Comparison of ENCODE assay signal across 30 mouse cellular contexts in the genomic region with DNA sequence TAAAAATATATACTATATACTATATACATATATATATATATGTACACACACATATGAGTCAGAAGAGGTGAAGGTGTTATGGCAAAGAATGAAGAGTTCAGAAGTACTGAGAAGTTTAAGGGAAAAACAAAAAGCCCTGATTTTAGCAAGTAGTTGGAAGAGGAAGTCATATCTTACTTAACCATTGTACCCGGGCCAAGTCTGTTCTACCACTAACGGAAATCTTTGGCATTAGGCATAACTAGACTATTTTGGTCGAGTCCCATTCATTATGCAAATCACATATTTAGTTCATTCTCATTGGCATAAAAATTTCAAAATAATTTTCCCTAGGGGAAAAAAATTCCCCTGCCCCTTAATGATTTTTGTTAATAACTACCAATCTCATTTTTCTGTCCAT.
DNase-seq lines count a peak whose midpoint lies in the region; ATAC-seq and TF ChIP-seq lines count a peak whose summit lies in the region.
"Had no signal": no experiment of that assay in that cellular context is flagged by ENCODE, and none has a peak within 500 bp of the region (broad histone marks: within the 10 kb centered on the region; RNA-seq: fewer than 3 reads in every experiment).

No protein-coding gene starts in this region.

- ATAC-seq in common myeloid progenitor, adult 5-6 weeks (replicated peaks; ENCODE audit: low read depth, poor library complexity, severe bottlenecking): peak; percentile 39; the same call in 1 of the 2 replicates
- ATAC-seq: activated CD4-positive, CD25-positive, alpha-beta regulatory T cell, adult 4 months; CD4-positive, CD25-positive, alpha-beta regulatory T cell, adult 4 months; forebrain, postnatal 0 days; intestine, postnatal 0 days had no signal

- 26% methylated on average over 3 of the region's 3 CpGs for WGBS in heart, adult 2 months
- WGBS in lung, adult 2 months: 49% methylated on average over 3 of the region's 3 CpGs

- H3K9ac ChIP-seq in heart, adult 2 months (ENCODE audit: low read depth, low read length): no peak overlapping the region
- H3K9ac ChIP-seq: forebrain, embryonic 12.5 days; forebrain, postnatal 0 days; heart, embryonic 15.5 days; hindbrain, embryonic 14.5 days; kidney, embryonic 15.5 days; limb, embryonic 13.5 days; midbrain, embryonic 12.5 days; neural tube, embryonic 12.5 days had no signal

- no peak overlapping the region for H3K4me3 ChIP-seq in heart, adult 2 months
- H3K4me3 ChIP-seq in lung, adult 2 months (replicated peaks; ENCODE audit: extremely low read depth, low read depth, low read length): no peak overlapping the region
- H3K4me3 ChIP-seq: erythroblast, embryonic 14.5 days; forebrain, embryonic 12.5 days; heart, embryonic 15.5 days; kidney, embryonic 15.5 days; layer of hippocampus, adult 2 months; left cerebral cortex, adult 2 months; limb, embryonic 13.5 days; megakaryocyte, embryonic 14.5 days; midbrain, embryonic 12.5 days; myocyte; neural tube, embryonic 12.5 days had no signal

- DNase-seq in heart, adult 18-20 months: peak; percentile 19
- no peak for DNase-seq in heart, adult 2 months
- DNase-seq in lung, postnatal 25 days (ENCODE audit: low spot score): peak; percentile 8
- DNase-seq in lung, adult 2 months: no peak
- peak; percentile 4 for DNase-seq in skeletal muscle tissue, adult 2 months (ENCODE audit: low read depth, low spot score)
- DNase-seq in thymus, postnatal 36 days: no peak
- no peak for DNase-seq in left cerebral cortex, adult 8-10 months (ENCODE audit: low spot score in 2 of 2)
- DNase-seq: adrenal gland, postnatal 14 days; cerebellum, adult 11-12 months; cerebellum, postnatal 10 days; forebrain, postnatal 0 days; gastrocnemius, postnatal 10 days; heart, postnatal 36 days; kidney, postnatal 36 days had no signal

- H3K27me3 ChIP-seq in heart, adult 2 months (ENCODE audit: control insufficient read depth, insufficient read depth, low read length): no peaks in the 10 kb centered on the region
- H3K27me3 ChIP-seq: forebrain, embryonic 12.5 days; heart, embryonic 15.5 days; kidney, embryonic 15.5 days; limb, embryonic 13.5 days; megakaryocyte, embryonic 14.5 days; midbrain, embryonic 12.5 days; neural tube, embryonic 12.5 days had no signal

- no peak overlapping the region for H3K27ac ChIP-seq in heart, adult 2 months
- H3K27ac ChIP-seq: forebrain, embryonic 12.5 days; heart, embryonic 15.5 days; hindbrain, embryonic 14.5 days; kidney, embryonic 15.5 days; layer of hippocampus, adult 2 months; left cerebral cortex, adult 2 months; limb, embryonic 13.5 days; midbrain, embryonic 12.5 days; neural tube, embryonic 12.5 days had no signal

- no peaks in the 10 kb centered on the region for H3K4me1 ChIP-seq in heart, adult 2 months (ENCODE audit: control insufficient read depth, insufficient read depth, low read length)
- H3K4me1 ChIP-seq in lung, adult 2 months (ENCODE audit: control insufficient read depth, insufficient read depth, low read length): no peaks in the 10 kb centered on the region
- H3K4me1 ChIP-seq: forebrain, embryonic 12.5 days; heart, embryonic 15.5 days; kidney, embryonic 15.5 days; limb, embryonic 13.5 days; megakaryocyte, embryonic 14.5 days; midbrain, embryonic 12.5 days; neural tube, embryonic 12.5 days had no signal

- no peaks in the 10 kb centered on the region for H3K36me3 ChIP-seq in heart, adult 2 months (ENCODE audit: control insufficient read depth, insufficient read depth, low read length)
- H3K36me3 ChIP-seq: forebrain, embryonic 12.5 days; heart, embryonic 15.5 days; kidney, embryonic 15.5 days; limb, embryonic 13.5 days; midbrain, embryonic 12.5 days; neural tube, embryonic 12.5 days had no signal

- no peak for TF ChIP-seq POLR2A in heart, adult 2 months (IDR thresholded peaks at IDR 0.05; ENCODE audit: insufficient read depth, low read depth, low read length)
- TF ChIP-seq POLR2A in lung, adult 2 months (IDR thresholded peaks at IDR 0.05; ENCODE audit: borderline replicate concordance, extremely low read depth, low read depth, low read length): no peak

- TF ChIP-seq EP300 in heart, adult 2 months (IDR thresholded peaks at IDR 0.05; ENCODE audit: insufficient read depth, low read depth, low read length): no peak

- intact Hi-C loops in heart, adult 2 months (cut with DNase I): no loop called here

- no peak for TF ChIP-seq CTCF in heart, adult 2 months (IDR thresholded peaks at IDR 0.05)
- TF ChIP-seq CTCF in lung, adult 2 months (IDR thresholded peaks at IDR 0.05; ENCODE audit: insufficient read depth, low read length): no peak

- H3K79me2 ChIP-seq in heart, adult 2 months (replicated peaks; ENCODE audit: control insufficient read depth, insufficient read depth, low read length): no peaks in the 10 kb centered on the region

Comparison
In these comparisons a context has a peak if more than half of its experiments do, and no peak if none do; other contexts are left out.
1. DNase-seq: peak in heart, adult 18-20 months (2 of 2), lung, postnatal 25 days (single experiment) and skeletal muscle tissue, adult 2 months (single experiment); none in heart, adult 2 months (0 of 2), lung, adult 2 months (single experiment), thymus, postnatal 36 days (0 of 2) and left cerebral cortex, adult 8-10 months (0 of 2).